Mouse (Mus musculus): ENCODE data around the gene Nudt15. TPM values are rescaled to one million over a fixed set of nuclear protein-coding genes. Genes with fewer than 3 reads are reported as not detected.

Nudt15 gene
- polyA plus RNA-seq, 1 experiment from 2014 or later = 4.2 TPM

GRCm38 (mm10) chr14:73473670-73474460 lies 74.2 kb downstream of the Nudt15 start:
- H3K4me2 ChIP-seq = no peak overlapping the region
- no peak overlapping the region for H3K4me3 ChIP-seq (ENCODE audit: low read depth, low read length)
- H3K9me3 ChIP-seq (replicated peaks; ENCODE audit: control insufficient read depth, low read length) = no peaks in the 10 kb centered on the region
- no peak for ATAC-seq (replicated peaks; ENCODE audit: insufficient number of reproducible peaks, low FRiP score, low TSS enrichment)
- no peak overlapping the region for H3K9ac ChIP-seq (ENCODE audit: low read depth, low read length)
- 27% methylated on average over 3 of the region's 3 CpGs for WGBS (ENCODE audit: insufficient replicate concordance)
- H3K27me3 ChIP-seq (ENCODE audit: control insufficient read depth, insufficient read depth, low read length) = no peaks in the 10 kb centered on the region
- no peak overlapping the region for H3K27ac ChIP-seq (ENCODE audit: low read depth, low read length)
- no peaks in the 10 kb centered on the region for H3K36me3 ChIP-seq (ENCODE audit: control insufficient read depth, insufficient read depth, low read length)
- H3K4me1 ChIP-seq (ENCODE audit: control insufficient read depth, insufficient read depth, low read length) = peaks cover 4% of the 10 kb centered on the region

DNA sequence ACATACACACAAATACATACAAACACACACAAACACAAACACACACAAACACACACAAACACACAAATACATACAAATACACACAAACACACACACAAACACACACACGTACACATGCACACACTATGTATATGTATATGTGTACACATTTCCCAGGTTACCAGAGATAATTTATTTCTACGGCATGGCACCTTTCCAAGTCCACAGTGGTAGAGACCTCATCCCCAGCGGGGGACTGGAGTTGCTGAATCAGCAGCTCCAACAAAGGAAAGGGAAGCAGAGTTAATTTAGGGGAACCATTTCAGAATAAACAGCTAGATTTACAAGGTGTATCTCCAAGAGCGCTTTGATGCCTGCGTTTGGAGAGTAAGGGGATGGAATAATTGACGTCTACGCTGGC lies 75.8 kb downstream of the Nudt15 start:
- Histone ChIP-seq H3K36me3 (ENCODE audit: control insufficient read depth, insufficient read depth, low read length) (no peaks in the 10 kb centered on the region), H3K4me2 (no peak overlapping the region), H3K9me3 (replicated peaks; ENCODE audit: control insufficient read depth, low read length) (no peaks in the 10 kb centered on the region), H3K27ac (ENCODE audit: low read depth, low read length) (no peak overlapping the region), H3K9ac (ENCODE audit: low read depth, low read length) (no peak overlapping the region), H3K4me3 (ENCODE audit: low read depth, low read length) (no peak overlapping the region), H3K27me3 (ENCODE audit: control insufficient read depth, insufficient read depth, low read length) (no peaks in the 10 kb centered on the region), H3K4me1 (ENCODE audit: control insufficient read depth, insufficient read depth, low read length) (peaks cover 4% of the 10 kb centered on the region)
- no peak for ATAC-seq (replicated peaks; ENCODE audit: insufficient number of reproducible peaks, low FRiP score, low TSS enrichment)
- 70% methylated on average over 7 of the region's 7 CpGs for WGBS (ENCODE audit: insufficient replicate concordance)

DNA sequence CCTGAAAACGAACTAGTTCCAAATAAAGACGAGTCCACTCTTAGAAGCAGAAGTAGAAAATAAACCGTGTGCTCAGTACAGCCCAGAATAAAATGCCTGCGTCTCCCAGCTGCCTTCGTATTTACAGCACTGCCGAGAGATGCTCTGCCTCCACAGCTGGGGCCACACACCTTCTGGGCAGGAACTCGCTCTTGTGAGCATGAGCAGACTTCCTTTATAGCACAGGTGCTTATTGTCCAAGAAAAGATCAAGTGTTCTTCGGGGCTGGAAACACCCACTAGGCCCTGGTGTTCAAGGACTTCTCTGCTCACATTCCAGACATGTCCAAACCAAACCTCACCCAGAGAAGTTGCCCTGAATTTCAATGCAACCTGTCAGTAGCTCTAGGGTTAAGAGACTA lies 77.4 kb downstream of the Nudt15 start:
- Histone ChIP-seq H3K9ac (ENCODE audit: low read depth, low read length) (no peak overlapping the region), H3K9me3 (replicated peaks; ENCODE audit: control insufficient read depth, low read length) (no peaks in the 10 kb centered on the region), H3K27me3 (ENCODE audit: control insufficient read depth, insufficient read depth, low read length) (0 out of 2 replicates have a peak, but pooled peaks cover 2% of the 10 kb centered on the region), H3K4me2 (no peak overlapping the region), H3K36me3 (ENCODE audit: control insufficient read depth, insufficient read depth, low read length) (no peaks in the 10 kb centered on the region), H3K4me1 (ENCODE audit: control insufficient read depth, insufficient read depth, low read length) (peaks cover 4% of the 10 kb centered on the region), H3K4me3 (ENCODE audit: low read depth, low read length) (no peak overlapping the region), H3K27ac (ENCODE audit: low read depth, low read length) (no peak overlapping the region)
- 75% methylated on average over 8 of the region's 8 CpGs for WGBS (ENCODE audit: insufficient replicate concordance)
- ATAC-seq (replicated peaks; ENCODE audit: insufficient number of reproducible peaks, low FRiP score, low TSS enrichment) = no peak

GRCm38 (mm10) chr14:73469506-73469905 lies 78.5 kb downstream of the Nudt15 start:
- Histone ChIP-seq H3K4me2 (no peak overlapping the region), H3K9me3 (replicated peaks; ENCODE audit: control insufficient read depth, low read length) (no peaks in the 10 kb centered on the region), H3K27me3 (ENCODE audit: control insufficient read depth, insufficient read depth, low read length) (0 out of 2 replicates have a peak, but pooled peaks cover 2% of the 10 kb centered on the region), H3K36me3 (ENCODE audit: control insufficient read depth, insufficient read depth, low read length) (no peaks in the 10 kb centered on the region), H3K9ac (ENCODE audit: low read depth, low read length) (no peak overlapping the region), H3K27ac (ENCODE audit: low read depth, low read length) (no peak overlapping the region), H3K4me3 (ENCODE audit: low read depth, low read length) (no peak overlapping the region), H3K4me1 (ENCODE audit: control insufficient read depth, insufficient read depth, low read length) (no peaks in the 10 kb centered on the region)
- 78% methylated on average over 7 of the region's 7 CpGs for WGBS (ENCODE audit: insufficient replicate concordance)
- ATAC-seq (replicated peaks; ENCODE audit: insufficient number of reproducible peaks, low FRiP score, low TSS enrichment) = no peak

Other genes starting within 250 kb of the Nudt15 start
- 15.6 and 18.1 TPM in 2 replicates for gene Rb1, start 222.4 kb downstream of the Nudt15 start, polyA plus RNA-seq (2014; fragmentation: Nextera tagmentation; extraction: Ambion mirVana)
- gene Itm2b, start 163.0 kb downstream of the Nudt15 start, polyA plus RNA-seq (2014; fragmentation: Nextera tagmentation; extraction: Ambion mirVana) = 513 and 567 TPM in 2 replicates
- gene Med4, start 38.2 kb downstream of the Nudt15 start, polyA plus RNA-seq (2014; fragmentation: Nextera tagmentation; extraction: Ambion mirVana) = 60.8 and 63.8 TPM in 2 replicates
- 180 and 205 TPM in 2 replicates for gene Sucla2, start 22.9 kb downstream of the Nudt15 start, polyA plus RNA-seq (2014; fragmentation: Nextera tagmentation; extraction: Ambion mirVana)
- gene Gm21750, start 113.0 kb upstream of the Nudt15 start, polyA plus RNA-seq (2014; fragmentation: Nextera tagmentation; extraction: Ambion mirVana) = not detected in 2 replicates